Mouse (Mus musculus) mature B cell (primary cell): ENCODE measurements around the gene Map2k7.

Source experiments
- in situ Hi-C: fragments of 300-500 bp; cut with MboI; formaldehyde crosslinking; loops from 2 replicates; pipeline ENCODE4 v1.14.3; 2019

The Map2k7 gene

DNA sequence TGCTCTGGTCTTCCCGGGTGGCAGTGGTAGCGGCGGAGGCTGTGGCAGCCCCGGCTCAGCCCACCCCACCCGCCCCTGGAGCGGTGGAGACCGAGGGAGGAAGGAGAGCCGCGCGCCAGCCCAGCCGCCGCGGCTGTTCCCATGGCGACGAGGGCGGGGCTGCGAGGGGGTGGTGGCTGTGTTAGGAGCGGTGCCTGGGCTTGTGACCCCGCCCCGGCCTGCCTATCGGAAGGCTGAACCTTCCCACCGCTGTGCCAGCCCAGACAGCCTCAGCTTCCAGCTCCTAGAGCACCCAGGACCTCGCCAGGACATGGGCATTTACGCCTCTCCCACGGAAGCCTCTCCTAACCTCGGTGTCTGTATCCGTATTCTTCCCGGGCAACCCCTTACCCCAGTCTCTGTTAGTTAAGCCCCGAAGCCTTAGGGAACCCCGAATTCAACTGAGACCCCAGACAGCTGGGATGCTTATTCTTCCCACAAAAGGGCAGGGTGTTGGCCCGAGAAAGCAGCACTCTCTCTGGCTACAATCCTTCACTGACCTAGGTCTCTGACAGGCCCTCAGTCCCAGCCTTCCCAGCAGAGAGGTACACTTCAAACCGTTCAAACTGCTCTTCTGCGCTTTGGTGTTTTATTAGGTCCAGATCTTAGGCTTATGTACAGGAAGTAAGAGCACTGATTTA is 20.7 kb downstream of the Map2k7 start, which contains the start of gene Ctxn1:
Gene Ctxn1 (minus strand): TSS at position 150 of the 680 bp plus-strand sequence.
- in situ Hi-C loops = no loop called here

DNA sequence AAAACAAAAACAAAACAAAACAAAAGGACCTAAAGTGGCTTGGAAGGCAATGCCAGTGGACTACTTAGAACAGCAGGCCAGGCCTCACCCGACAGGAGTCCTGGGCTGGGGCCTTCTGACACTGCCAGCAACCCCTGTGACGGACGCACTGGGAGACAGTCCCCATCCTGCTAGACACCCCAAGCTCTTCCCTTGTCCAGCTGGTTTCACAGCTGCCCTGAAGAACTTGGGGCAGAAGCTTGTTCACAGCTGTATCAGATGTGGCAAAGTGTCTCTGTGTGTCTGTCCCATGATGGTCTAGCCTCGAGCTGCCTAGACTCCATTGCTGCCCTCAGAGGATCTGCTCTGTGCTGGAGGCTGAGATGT is 21.2 kb downstream of the Map2k7 start:
- in situ Hi-C loops = no loop called here

DNA sequence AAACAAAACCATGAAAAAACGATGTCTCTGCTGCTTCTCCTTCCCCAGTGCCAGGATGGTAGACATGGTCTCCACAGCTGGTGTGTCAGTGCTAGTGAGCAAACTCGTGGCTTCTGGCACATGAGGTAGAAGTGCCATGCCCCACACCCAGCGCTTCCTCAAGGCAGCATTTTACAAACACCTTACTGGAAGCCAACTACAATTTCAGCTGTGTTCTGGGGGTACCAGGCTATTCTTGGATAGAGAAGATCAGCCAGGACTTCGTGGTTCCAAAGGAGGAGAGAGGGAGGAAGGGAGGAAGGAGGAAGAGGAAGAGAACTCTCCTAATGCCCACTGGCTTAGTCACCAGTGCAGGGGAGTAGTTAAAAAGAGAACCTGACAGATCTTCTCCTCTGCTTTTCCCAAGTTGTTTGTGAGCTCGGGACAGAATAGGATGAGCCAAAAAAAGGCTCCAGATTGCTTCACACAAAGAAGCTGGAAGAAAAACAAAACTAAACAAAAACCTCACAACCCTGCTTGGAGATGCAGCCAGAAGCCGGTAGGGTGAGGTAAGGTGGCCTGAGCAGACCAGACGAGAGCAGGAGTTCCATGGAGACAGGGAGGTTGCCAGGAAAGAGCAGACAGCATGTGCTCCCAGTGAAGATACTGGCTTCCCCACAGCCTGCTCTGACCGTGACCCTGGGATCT is 24.7 kb downstream of the Map2k7 start:
- in situ Hi-C loops = no loop called here

DNA sequence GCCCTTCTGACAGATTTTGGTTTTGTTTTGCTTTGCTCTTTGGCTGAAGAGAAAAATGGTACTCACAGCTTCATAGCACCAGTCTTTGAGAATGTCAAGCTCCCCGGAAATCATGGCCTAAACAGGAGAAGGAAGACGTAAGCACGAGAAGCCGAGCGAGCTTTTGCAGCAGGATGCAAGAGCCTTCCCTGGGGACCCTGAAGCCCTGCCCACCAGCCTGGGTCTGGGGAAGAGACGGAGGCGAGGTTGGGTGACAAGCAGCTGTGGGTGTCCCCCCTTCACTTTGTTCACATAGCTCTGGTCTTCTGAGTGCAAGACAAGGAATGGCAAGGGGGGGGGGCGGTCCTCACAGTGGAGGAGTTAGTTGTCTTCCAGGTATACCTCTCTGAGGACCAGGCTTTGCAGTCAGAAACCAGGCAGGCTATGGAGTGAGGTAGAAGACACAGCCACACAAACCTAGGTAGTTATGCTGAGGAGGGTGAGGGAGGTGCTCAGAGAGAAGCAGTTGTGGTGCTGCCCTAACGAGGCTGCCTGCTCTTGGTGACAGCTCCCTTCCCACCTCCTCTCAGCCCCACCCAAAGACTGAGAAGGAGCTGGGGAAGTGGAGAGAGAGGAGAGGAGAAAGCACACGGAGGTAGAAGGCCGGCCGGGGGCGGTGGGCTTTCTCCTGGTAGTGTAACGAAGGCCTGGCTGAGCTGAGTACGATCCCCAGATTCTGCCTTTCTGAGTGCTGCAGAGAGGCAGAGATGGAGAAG is 26.8 kb downstream of the Map2k7 start:
- in situ Hi-C loops = no loop called here

DNA sequence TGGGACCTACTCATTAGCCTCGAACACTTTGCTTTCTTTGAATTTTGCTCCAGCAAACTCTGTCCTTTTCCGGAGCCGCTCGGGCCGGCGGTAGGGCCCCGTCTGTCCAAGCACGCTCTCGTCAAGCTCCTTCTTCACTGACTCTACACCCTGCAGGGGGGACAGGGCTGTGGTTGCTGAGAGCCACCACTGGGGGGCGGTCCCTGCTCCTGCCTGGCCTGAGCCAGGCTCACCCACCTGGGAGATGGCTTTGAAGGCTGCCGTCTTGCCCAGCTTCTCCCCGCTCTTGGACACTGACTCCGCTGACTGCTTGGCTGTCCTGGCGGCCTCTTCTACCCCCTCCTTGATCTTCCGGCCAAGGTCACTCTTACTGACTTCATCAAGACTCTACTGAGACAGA is 29.1 kb downstream of the Map2k7 start:
- in situ Hi-C loops = no loop called here

DNA sequence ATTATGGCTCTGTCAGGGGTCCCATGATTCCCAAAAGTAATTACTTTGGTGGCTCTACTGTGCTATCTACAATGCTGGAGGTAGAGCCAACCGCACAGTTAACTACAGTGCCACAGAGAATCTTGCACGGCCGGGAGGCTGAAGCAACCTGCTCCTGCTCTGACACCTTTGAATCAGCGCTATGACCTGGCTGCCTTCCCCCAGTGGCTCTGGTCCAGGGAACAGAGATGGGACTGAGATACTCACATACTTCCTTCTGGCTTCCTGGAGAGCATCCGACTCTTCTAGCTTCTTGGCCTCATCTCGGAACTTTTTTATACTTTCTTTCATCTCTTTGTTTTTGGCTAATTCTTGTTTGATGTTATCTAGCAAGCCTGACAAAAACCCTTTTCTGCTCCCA is 31.1 kb downstream of the Map2k7 start:
- in situ Hi-C loops = no loop called here

DNA sequence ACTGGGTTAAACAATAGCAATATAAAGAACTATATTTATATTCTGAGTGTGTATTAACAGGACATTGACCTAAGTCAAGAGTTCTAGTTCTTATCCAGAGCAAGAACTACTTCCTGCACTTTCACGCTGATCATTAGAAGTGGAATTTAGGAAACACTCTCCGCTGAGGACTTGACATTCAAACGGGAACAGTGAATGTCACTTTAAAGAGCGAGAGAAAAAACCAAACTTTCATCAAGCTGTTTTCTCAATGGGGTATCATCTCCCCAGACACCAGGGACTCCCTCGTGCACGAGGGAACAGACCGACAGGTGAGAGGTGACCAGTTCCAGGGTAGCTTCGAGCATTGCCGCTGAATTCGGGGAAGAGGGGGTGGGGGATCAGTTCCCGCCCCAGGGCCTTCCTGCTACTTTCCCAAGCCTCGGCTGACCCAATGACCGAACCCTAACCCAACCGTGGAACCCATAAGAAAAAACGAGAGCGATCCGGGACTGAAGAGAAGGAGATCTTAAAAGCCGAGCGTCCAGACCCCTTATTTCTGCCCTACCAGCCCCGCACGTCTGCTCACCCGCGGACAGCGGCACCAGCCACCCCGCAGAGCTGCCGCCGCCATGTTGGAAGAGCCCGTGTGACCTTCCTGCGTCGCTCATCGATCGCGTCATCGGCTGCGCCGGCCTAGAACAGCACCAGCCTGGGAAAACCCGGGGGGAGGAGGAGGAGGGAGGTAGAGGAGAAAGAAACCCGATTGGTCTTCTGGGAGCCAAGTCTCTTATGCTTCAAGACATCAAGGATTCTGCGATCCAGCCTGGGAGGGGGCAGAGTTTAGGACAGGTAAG is 37.0 kb downstream of the Map2k7 start, which contains the start of gene Timm44:
Gene Timm44 (minus strand): TSS at position 639 of the 836 bp plus-strand sequence.
- in situ Hi-C loops = no loop called here

DNA sequence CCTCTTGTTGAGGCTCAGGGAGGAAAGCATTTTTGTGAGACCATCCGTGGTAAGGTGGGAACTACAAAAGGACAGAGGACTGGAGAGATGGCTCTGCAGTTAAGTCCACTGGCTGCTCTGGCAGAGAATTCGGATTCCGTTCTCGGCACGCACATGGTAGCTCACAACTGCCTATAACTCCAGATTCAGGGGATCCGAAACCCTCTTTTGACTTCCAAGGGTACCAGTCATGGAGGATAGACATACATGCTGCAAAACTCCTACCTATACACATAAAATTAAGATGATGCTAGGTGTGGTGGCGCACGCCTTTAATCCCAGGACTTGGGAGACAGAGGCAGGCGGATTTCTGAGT is 37.5 kb downstream of the Map2k7 start:
- in situ Hi-C loops = no loop called here

DNA sequence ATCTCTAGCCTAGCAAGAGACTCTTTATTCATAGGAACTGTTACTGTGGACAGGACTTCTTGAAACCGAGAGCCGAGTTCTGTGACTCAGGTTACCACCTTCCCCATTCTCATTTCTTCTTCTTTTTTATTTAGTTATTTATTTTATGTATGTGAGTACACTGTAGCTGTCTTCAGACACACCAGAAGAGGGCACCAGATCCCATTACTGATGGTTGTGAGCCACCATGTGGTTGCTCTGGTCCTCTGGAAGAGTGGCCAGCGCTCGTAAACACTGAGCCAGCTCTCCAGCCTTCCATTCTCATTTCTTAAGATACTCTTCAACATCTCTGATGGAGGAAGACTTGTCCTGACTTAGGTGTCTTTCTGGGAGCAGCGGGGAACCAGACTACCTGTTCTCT is 54.2 kb downstream of the Map2k7 start:
- in situ Hi-C loops = no loop called here
